ENCODE assay signal across 8 mouse cellular contexts in genomic region chr17:35516652-35517500, GRCm38 (mm10). TPM values are rescaled to one million over a fixed set of nuclear protein-coding genes. Genes with fewer than 3 reads are reported as not detected.
DNase-seq lines count a peak whose midpoint lies in the region; ATAC-seq and TF ChIP-seq lines count a peak whose summit lies in the region.

Gene Tcf19 (minus strand): TSS chr17:35516824.
Gene Cchcr1 (plus strand): TSS chr17:35517100.

- peak within 1 kb of the TSS; percentile 65 for H3K4me3 ChIP-seq in embryonic facial prominence, embryonic 14.5 days (ENCODE audit: low read depth, low read length)
- peak within 1 kb of the TSS; percentile 64 for H3K4me3 ChIP-seq in heart, adult 2 months
- peak within 1 kb of the TSS; percentile 63 for H3K4me3 ChIP-seq in limb, embryonic 13.5 days
- H3K4me3 ChIP-seq in midbrain, embryonic 16.5 days (ENCODE audit: low read depth, low read length), result peak within 1 kb of the TSS; percentile 63

- under 1% methylated on average over 44 of the region's 67 CpGs for WGBS in embryonic facial prominence, embryonic 14.5 days
- WGBS in heart, adult 2 months, result 1% methylated on average over 67 of the region's 67 CpGs
- under 1% methylated on average over 67 of the region's 67 CpGs for WGBS in limb, embryonic 13.5 days
- under 1% methylated on average over 65 of the region's 67 CpGs for WGBS in midbrain, embryonic 16.5 days

- H3K4me2 ChIP-seq in embryonic facial prominence, embryonic 14.5 days (ENCODE audit: low read depth, low read length), result peak within 1 kb of the TSS; percentile 83
- peak within 1 kb of the TSS; percentile 87 for H3K4me2 ChIP-seq in limb, embryonic 13.5 days (replicated peaks)
- peak within 1 kb of the TSS; percentile 96 for H3K4me2 ChIP-seq in midbrain, embryonic 16.5 days (ENCODE audit: low read length)

- no peaks in the 10 kb centered on the region for H3K9me3 ChIP-seq in embryonic facial prominence, embryonic 14.5 days (ENCODE audit: control insufficient read depth, low read length)
- no peaks in the 10 kb centered on the region for H3K9me3 ChIP-seq in limb, embryonic 13.5 days
- H3K9me3 ChIP-seq in midbrain, embryonic 16.5 days (replicated peaks; ENCODE audit: control insufficient read depth, low read length, poor library complexity, severe bottlenecking), result no peaks in the 10 kb centered on the region

- TF ChIP-seq EP300 in heart, adult 2 months (IDR thresholded peaks at IDR 0.05; ENCODE audit: insufficient read depth, low read depth, low read length), result no peak

- no peak for TF ChIP-seq POLR2A in heart, adult 2 months (IDR thresholded peaks at IDR 0.05; ENCODE audit: insufficient read depth, low read depth, low read length)

- peak within 1 kb of the TSS; percentile 66 for H3K9ac ChIP-seq in embryonic facial prominence, embryonic 14.5 days (ENCODE audit: low read depth, low read length)
- H3K9ac ChIP-seq in heart, adult 2 months (ENCODE audit: low read depth, low read length), result peak within 1 kb of the TSS; percentile 34
- H3K9ac ChIP-seq in limb, embryonic 13.5 days, result peak within 1 kb of the TSS; percentile 77
- H3K9ac ChIP-seq in midbrain, embryonic 16.5 days (ENCODE audit: low read depth, low read length), result peak within 1 kb of the TSS; percentile 54

- intact Hi-C loops in heart, adult 2 months (cut with DNase I), result no loop called here

- H3K36me3 ChIP-seq in embryonic facial prominence, embryonic 14.5 days (ENCODE audit: control insufficient read depth, insufficient read depth, low read length), result peaks cover 18% of the 10 kb centered on the region; the same call in 1 of the 2 replicates
- no peaks in the 10 kb centered on the region for H3K36me3 ChIP-seq in heart, adult 2 months (ENCODE audit: control insufficient read depth, insufficient read depth, low read length)
- peaks cover 23% of the 10 kb centered on the region for H3K36me3 ChIP-seq in limb, embryonic 13.5 days
- H3K36me3 ChIP-seq in midbrain, embryonic 16.5 days (ENCODE audit: control insufficient read depth, insufficient read depth, low read length), result no peaks in the 10 kb centered on the region

- TF ChIP-seq CTCF in heart, adult 2 months (IDR thresholded peaks at IDR 0.05), result no peak

- DNase-seq in 3T3-L1 (ENCODE audit: low read depth, low spot score), result peak; percentile 99
- DNase-seq in adrenal gland, postnatal 4 days (ENCODE audit: low spot score in 2 of 2), result peak; percentile 92 to 96
- peak; percentile 99 for DNase-seq in embryonic facial prominence, embryonic 14.5 days (ENCODE audit: low spot score)
- peak; percentile 94 to 97 for DNase-seq in heart, adult 2 months
- DNase-seq in kidney, adult 8-10 months, result peak; percentile 97 to 98
- peak; percentile 93 to 97 for DNase-seq in spleen, postnatal 10 days (ENCODE audit: low spot score in 2 of 2)

- no peaks in the 10 kb centered on the region for H3K79me2 ChIP-seq in heart, adult 2 months (replicated peaks; ENCODE audit: control insufficient read depth, insufficient read depth, low read length)

- peak; percentile 97 for ATAC-seq in embryonic facial prominence, embryonic 14.5 days (ENCODE audit: low read depth)
- ATAC-seq in limb, embryonic 13.5 days (ENCODE audit: low FRiP score, low read depth), result peak; percentile 96
- peak; percentile 96 for ATAC-seq in midbrain, embryonic 16.5 days

- H3K4me1 ChIP-seq in embryonic facial prominence, embryonic 14.5 days (ENCODE audit: control insufficient read depth, insufficient read depth, low read length), result peaks cover 12% of the 10 kb centered on the region; the same call in 1 of the 2 replicates
- H3K4me1 ChIP-seq in heart, adult 2 months (ENCODE audit: control insufficient read depth, insufficient read depth, low read length), result 0 out of 2 replicates have a peak, but pooled peaks cover 1% of the 10 kb centered on the region
- peaks cover 35% of the 10 kb centered on the region for H3K4me1 ChIP-seq in limb, embryonic 13.5 days
- H3K4me1 ChIP-seq in midbrain, embryonic 16.5 days (ENCODE audit: control insufficient read depth, insufficient read depth, low read length), result peaks cover 10% of the 10 kb centered on the region; the same call in 1 of the 2 replicates

- no peaks in the 10 kb centered on the region for H3K27me3 ChIP-seq in embryonic facial prominence, embryonic 14.5 days (replicated peaks; ENCODE audit: control insufficient read depth, insufficient read depth, low read length)
- H3K27me3 ChIP-seq in heart, adult 2 months (ENCODE audit: control insufficient read depth, insufficient read depth, low read length), result no peaks in the 10 kb centered on the region
- no peaks in the 10 kb centered on the region for H3K27me3 ChIP-seq in limb, embryonic 13.5 days
- no peaks in the 10 kb centered on the region for H3K27me3 ChIP-seq in midbrain, embryonic 16.5 days (ENCODE audit: control insufficient read depth, insufficient read depth, low read depth, low read length)

- H3K27ac ChIP-seq in embryonic facial prominence, embryonic 14.5 days (replicated peaks; ENCODE audit: low read depth, low read length), result peak within 1 kb of the TSS; percentile 69
- H3K27ac ChIP-seq in heart, adult 2 months, result peak within 1 kb of the TSS; percentile 40
- peak within 1 kb of the TSS; percentile 61; the same call in 1 of the 2 replicates for H3K27ac ChIP-seq in limb, embryonic 13.5 days
- no peak within 1 kb of the TSS for H3K27ac ChIP-seq in midbrain, embryonic 16.5 days (ENCODE audit: low read length)

RNA-seq across cellular contexts. Expression of gene Tcf19, which starts in this region (rescaled TPM):
- total RNA-seq in adrenal gland, postnatal 4 days (2021), result 10 to 100 TPM; 31.0 to 34.7 TPM
- polyA plus RNA-seq in embryonic facial prominence, embryonic 14.5 days (2014; fragmentation: Nextera tagmentation; extraction: Ambion mirVana), result 82.9 and 83.2 TPM in 2 replicates
- 1 to 10 TPM; 2.0 to 2.4 TPM for total RNA-seq in heart, adult 2 months (2021)
- polyA plus RNA-seq in heart, adult 2 months (2012; rRNA removed), result 3.0 and 3.5 TPM in 2 replicates
- 68.6 and 70.6 TPM in 2 replicates for polyA plus RNA-seq in limb, embryonic 13.5 days (2015; fragmentation: Nextera tagmentation; extraction: Ambion mirVana)
- 8.5 and 9.4 TPM in 2 replicates for polyA plus RNA-seq in midbrain, embryonic 16.5 days (2015; fragmentation: Nextera tagmentation; extraction: Ambion mirVana)

RNA-seq across cellular contexts. Expression of gene Cchcr1, which starts in this region (rescaled TPM):
- total RNA-seq in adrenal gland, postnatal 4 days (2021), result 10 to 100 TPM; 20.0 to 23.5 TPM
- 10.5 and 12.2 TPM in 2 replicates for polyA plus RNA-seq in embryonic facial prominence, embryonic 14.5 days (2014; fragmentation: Nextera tagmentation; extraction: Ambion mirVana)
- 1 to 10 TPM; 1.9 to 2.2 TPM for total RNA-seq in heart, adult 2 months (2021)
- polyA plus RNA-seq in heart, adult 2 months (2012; rRNA removed), result 3.7 and 3.8 TPM in 2 replicates
- 20.9 and 22.1 TPM in 2 replicates for polyA plus RNA-seq in limb, embryonic 13.5 days (2015; fragmentation: Nextera tagmentation; extraction: Ambion mirVana)
- polyA plus RNA-seq in midbrain, embryonic 16.5 days (2015; fragmentation: Nextera tagmentation; extraction: Ambion mirVana), result 3.7 and 4.0 TPM in 2 replicates

Comparison
In these comparisons a context has a peak if more than half of its experiments do, and no peak if none do; other contexts are left out.
1. RNA of gene Tcf19 (total RNA-seq): 31.0 to 34.7 TPM in adrenal gland, postnatal 4 days; 2.0 to 2.4 TPM in heart, adult 2 months; every median in the first group is over 4 times any median in the second.
2. RNA of gene Cchcr1 (total RNA-seq): 20.0 to 23.5 TPM in adrenal gland, postnatal 4 days; 1.9 to 2.2 TPM in heart, adult 2 months; every median in the first group is over 4 times any median in the second.
3. Peak in every context shown above with its lines, with median percentiles within 50 percentile points of each other: DNase-seq, ATAC-seq, H3K4me2 ChIP-seq, H3K4me3 ChIP-seq and H3K9ac ChIP-seq.